In the genomic region with DNA sequence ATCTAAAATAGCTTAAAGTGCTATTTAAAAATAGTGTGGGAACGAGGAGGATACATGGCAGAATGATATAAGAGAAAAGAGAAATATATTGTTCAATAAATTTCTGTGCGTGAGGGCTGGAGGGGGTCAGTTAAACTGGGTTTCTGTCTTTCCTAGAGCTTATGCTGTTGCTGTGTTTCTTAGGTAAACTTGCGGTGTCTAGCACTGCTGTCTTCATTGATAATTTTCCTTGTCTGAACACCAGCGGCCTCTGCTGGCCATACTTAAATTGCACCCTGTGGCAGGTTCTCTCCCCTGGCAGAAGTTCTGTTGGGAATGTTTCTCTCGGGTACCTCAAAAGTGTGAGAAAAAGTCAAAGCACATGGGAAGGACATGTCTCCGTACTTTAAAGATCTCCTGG, we compare ENCODE assay signal across 9 mouse cellular contexts. TPM values are rescaled to one million over a fixed set of nuclear protein-coding genes. Genes with fewer than 3 reads are reported as not detected.
DNase-seq lines count a peak whose midpoint lies in the region; ATAC-seq lines count a peak whose summit lies in the region.
"Had no signal": no experiment of that assay in that cellular context is flagged by ENCODE, and none has a peak within 500 bp of the region (broad histone marks: within the 10 kb centered on the region; RNA-seq: fewer than 3 reads in every experiment).

No protein-coding gene starts in this region.

- H3K4me2 ChIP-seq in intestine, embryonic 14.5 days (ENCODE audit: low read length): no peak overlapping the region
- no peak overlapping the region for H3K4me2 ChIP-seq in intestine, embryonic 16.5 days (ENCODE audit: low read depth, low read length)
- H3K4me2 ChIP-seq: embryonic facial prominence, embryonic 15.5 days had no signal

- DNase-seq in intestine, embryonic 14.5 days (ENCODE audit: low spot score): peak; percentile 89
- DNase-seq in adrenal gland, postnatal 14 days: peak; percentile 81
- peak; percentile 68 for DNase-seq in embryonic facial prominence, embryonic 10.5 days (ENCODE audit: low spot score)
- peak; percentile 80 to 89 for DNase-seq in heart, postnatal 36 days
- peak; percentile 63 to 67 for DNase-seq in left cerebral cortex, postnatal 25 days (ENCODE audit: low spot score in 2 of 2)
- DNase-seq in naive thymus-derived CD4-positive, alpha-beta T cell, adult 2 months (ENCODE audit: low read depth): peak; percentile 88
- DNase-seq in testis, postnatal 10 days (ENCODE audit: low spot score): peak; percentile 88

- H3K4me1 ChIP-seq in intestine, embryonic 14.5 days (replicated peaks; ENCODE audit: control insufficient read depth, insufficient read depth, low read length): no peaks in the 10 kb centered on the region; the same call in 1 of the 2 replicates
- H3K4me1 ChIP-seq in intestine, embryonic 16.5 days (ENCODE audit: control insufficient read depth, insufficient read depth, low read length): no peaks in the 10 kb centered on the region; the same call in 1 of the 2 replicates
- peaks cover 5% of the 10 kb centered on the region for H3K4me1 ChIP-seq in embryonic facial prominence, embryonic 10.5 days

- no peak overlapping the region for H3K4me3 ChIP-seq in intestine, embryonic 14.5 days (ENCODE audit: low read depth, low read length)
- no peak overlapping the region for H3K4me3 ChIP-seq in intestine, embryonic 16.5 days (ENCODE audit: low read length)
- no peak overlapping the region for H3K4me3 ChIP-seq in embryonic facial prominence, embryonic 10.5 days
- H3K4me3 ChIP-seq: embryonic facial prominence, embryonic 15.5 days had no signal

- no peak for ATAC-seq in intestine, embryonic 14.5 days (replicated peaks; ENCODE audit: low FRiP score, low TSS enrichment, low read depth)
- ATAC-seq in intestine, embryonic 16.5 days: no peak

- H3K9ac ChIP-seq in intestine, embryonic 14.5 days (ENCODE audit: low read length): no peak overlapping the region
- no peak overlapping the region for H3K9ac ChIP-seq in intestine, embryonic 16.5 days (ENCODE audit: low read depth, low read length)
- H3K9ac ChIP-seq: embryonic facial prominence, embryonic 15.5 days had no signal

- no peaks in the 10 kb centered on the region for H3K9me3 ChIP-seq in intestine, embryonic 14.5 days (ENCODE audit: control insufficient read depth, low read length)
- H3K9me3 ChIP-seq in intestine, embryonic 16.5 days (ENCODE audit: control insufficient read depth, low read length): no peaks in the 10 kb centered on the region
- no peaks in the 10 kb centered on the region for H3K9me3 ChIP-seq in embryonic facial prominence, embryonic 10.5 days
- H3K9me3 ChIP-seq: embryonic facial prominence, embryonic 15.5 days had no signal

- WGBS in intestine, embryonic 14.5 days: 58% methylated on average over 6 of the region's 6 CpGs
- WGBS in intestine, embryonic 16.5 days: 56% methylated on average over 6 of the region's 6 CpGs
- WGBS in embryonic facial prominence, embryonic 10.5 days: 52% methylated on average over 6 of the region's 6 CpGs

- no peaks in the 10 kb centered on the region for H3K36me3 ChIP-seq in intestine, embryonic 14.5 days (ENCODE audit: control insufficient read depth, insufficient read depth, low read length)
- H3K36me3 ChIP-seq in intestine, embryonic 16.5 days (ENCODE audit: control insufficient read depth, insufficient read depth, low read length): no peaks in the 10 kb centered on the region
- H3K36me3 ChIP-seq in embryonic facial prominence, embryonic 10.5 days (replicated peaks): no peaks in the 10 kb centered on the region
- H3K36me3 ChIP-seq: embryonic facial prominence, embryonic 15.5 days had no signal

- intact Hi-C loops in heart, postnatal 36 days (cut with DNase I): loop anchor here (2.0 kb wide), 2 partner anchors 178 to 226 kb away; no protein-coding TSS in a partner anchor
- intact Hi-C loops in left cerebral cortex, postnatal 25 days (cut with DNase I): loop anchor here (5.0 to 10.0 kb wide), 2 partner anchors 228 to 390 kb away; no protein-coding TSS in a partner anchor

- H3K27ac ChIP-seq in intestine, embryonic 14.5 days (ENCODE audit: low read depth): no peak overlapping the region
- H3K27ac ChIP-seq in intestine, embryonic 16.5 days (ENCODE audit: low read length): no peak overlapping the region
- no peak overlapping the region for H3K27ac ChIP-seq in embryonic facial prominence, embryonic 10.5 days (replicated peaks)
- H3K27ac ChIP-seq: embryonic facial prominence, embryonic 15.5 days had no signal

- no peaks in the 10 kb centered on the region for H3K27me3 ChIP-seq in intestine, embryonic 14.5 days (replicated peaks; ENCODE audit: control insufficient read depth, insufficient read depth, low read length)
- no peaks in the 10 kb centered on the region for H3K27me3 ChIP-seq in intestine, embryonic 16.5 days (replicated peaks; ENCODE audit: control insufficient read depth, insufficient read depth, low read length)
- H3K27me3 ChIP-seq in embryonic facial prominence, embryonic 10.5 days (replicated peaks; ENCODE audit: low read depth, poor library complexity, severe bottlenecking): no peaks in the 10 kb centered on the region
- H3K27me3 ChIP-seq: embryonic facial prominence, embryonic 15.5 days had no signal

RNA-seq across cellular contexts. Expression of gene Rapgef6, which starts 12.2 kb away (rescaled TPM):
- 31.4 and 35.0 TPM in 2 replicates for polyA plus RNA-seq in intestine, embryonic 14.5 days (2014; fragmentation: Nextera tagmentation; extraction: Ambion mirVana)
- polyA plus RNA-seq in intestine, embryonic 16.5 days (2015; fragmentation: Nextera tagmentation; extraction: Ambion mirVana): 25.4 and 28.6 TPM in 2 replicates
- 26.0 and 29.7 TPM in 2 replicates for total RNA-seq in adrenal gland, postnatal 14 days (2021)
- 38.7 and 39.6 TPM in 2 replicates for polyA plus RNA-seq in embryonic facial prominence, embryonic 10.5 days (2016; fragmentation: Nextera tagmentation; extraction: Ambion mirVana)
- total RNA-seq in heart, postnatal 36 days (2021): 10 to 100 TPM; 17.5 to 18.4 TPM
- 10 to 100 TPM; 31.8 to 33.1 TPM for total RNA-seq in left cerebral cortex, postnatal 25 days (2021)
